Mouse (Mus musculus) liver, embryonic 14 days (tissue): ENCODE results near the gene Ablim1. TPM values are rescaled to one million over a fixed set of nuclear protein-coding genes. Genes with fewer than 3 reads are reported as not detected.

Experiments used
- polyA plus RNA-seq: library from polyadenylated mRNA; depleted of rRNA; stranded (reverse); fragments of >200 nt; gene quantifications from 2 replicates; pipeline ENCODE4 v1.2.3, GENCODE M21; 2012; rRNA removed

Gene Ablim1
- 2.5 and 3.2 TPM in 2 replicates for polyA plus RNA-seq

GRCm38 (mm10) chr19:57314346-57315012, at the start of gene Ablim1:
Ablim1 (minus strand) TSS chr19:57314919.

DNA sequence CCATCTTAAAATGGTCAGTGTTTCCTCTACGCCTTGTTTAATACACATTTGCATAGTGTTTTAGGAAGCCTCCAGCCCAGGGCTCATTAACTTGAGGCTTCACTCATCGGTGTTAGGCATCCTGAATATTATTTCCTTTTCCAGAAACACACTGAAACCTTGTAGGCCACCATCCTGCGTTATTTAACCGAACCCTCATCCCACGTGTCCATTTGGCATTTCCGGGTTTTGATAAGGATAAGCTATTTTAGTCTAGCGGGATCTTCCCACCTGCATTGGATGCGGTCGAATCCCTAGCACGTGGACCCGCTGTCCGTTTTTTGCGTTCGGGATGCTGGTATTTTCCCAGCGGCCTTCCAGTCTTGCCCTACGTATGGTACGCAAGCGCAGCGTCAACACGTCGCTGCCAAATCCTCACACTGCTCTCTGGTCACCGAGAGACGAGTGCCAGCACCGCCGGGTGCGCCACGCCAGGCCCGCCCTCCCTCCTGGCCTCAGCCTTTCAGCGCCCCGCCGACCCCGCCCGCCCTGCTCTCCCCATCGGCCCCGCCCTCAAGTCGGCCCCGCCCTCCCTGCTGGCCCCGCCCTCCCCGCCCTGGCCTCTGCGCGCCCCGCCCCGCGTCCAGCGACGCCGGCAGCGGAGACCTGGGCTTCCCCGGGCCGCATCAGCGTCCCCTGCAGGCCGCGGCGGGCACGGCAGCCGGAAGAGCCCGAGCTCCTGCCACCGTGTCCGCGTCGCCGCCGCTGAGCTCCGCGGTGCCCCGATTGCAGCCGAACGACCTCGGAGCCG, 45.8 kb upstream of the Ablim1 start, which contains the start of gene Fam160b1:
TSS of gene Fam160b1 (plus strand) at position 340 of the 790 bp plus-strand sequence.

GRCm38 (mm10) chr19:57007781-57008710, 306.7 kb downstream of the Ablim1 start, which contains the start of gene Afap1l2:
Afap1l2 (minus strand) TSS chr19:57008228.

Other genes starting within 250 kb of the Ablim1 start
- 4.5 and 5.4 TPM in 2 replicates for gene Fam160b1, start 45.8 kb upstream of the Ablim1 start, polyA plus RNA-seq
- gene Trub1, start 138.0 kb upstream of the Ablim1 start, polyA plus RNA-seq: 7.0 and 7.7 TPM in 2 replicates